Mouse (Mus musculus) forebrain, embryonic 10.5 days (tissue): ENCODE data around the gene Prex1. TPM values are rescaled to one million over a fixed set of nuclear protein-coding genes. Genes with fewer than 3 reads are reported as not detected.
A peak's percentile ranks its signal among the peaks of the same experiment; 100 is the strongest.

Experiments
- DNase-seq: peaks from one replicate; pipeline ENCODE4 v3.0.0-alpha.2; 2017; ENCODE audit warnings: low spot score; ENCODE audit errors: extremely low spot score
- H3K27ac ChIP-seq: fragments of 300-500 bp; sonication (generic); 2 replicates; pipeline ENCODE4 v1.5.1; 2016; ENCODE audit warnings: mild to moderate bottlenecking
- H3K27me3 ChIP-seq: fragments of 300-500 bp; sonication (generic); 2 replicates; pipeline ENCODE4 v1.6.1; 2016; ENCODE audit warnings: mild to moderate bottlenecking; ENCODE audit not compliant: poor library complexity, severe bottlenecking
- H3K36me3 ChIP-seq: fragments of 300-500 bp; sonication (generic); replicated peaks from 2 replicates; pipeline ENCODE4 v1.6.1; 2016; ENCODE audit warnings: mild to moderate bottlenecking, moderate library complexity
- H3K4me1 ChIP-seq: fragments of 300-500 bp; sonication (generic); 2 replicates; pipeline ENCODE4 v1.6.1; 2016
- H3K4me3 ChIP-seq: fragments of 300-500 bp; sonication (generic); 2 replicates; pipeline ENCODE4 v1.5.1; 2016; ENCODE audit warnings: mild to moderate bottlenecking, moderate library complexity
- H3K9me3 ChIP-seq: fragments of 300-500 bp; sonication (generic); 2 replicates; pipeline ENCODE4 v1.6.1; 2016; ENCODE audit warnings: mild to moderate bottlenecking, moderate library complexity
- WGBS: fragments of 180-500 bp; shearing (Covaris S2); methylation state at CpG from one replicate; pipeline ENCODE4 v1.1.7; 2016; 5-methylcytosine and 5-hydroxymethylcytosine counted together
- polyA plus RNA-seq: library from polyadenylated mRNA; unstranded; fragments of >200 nt; fragmentation: Nextera tagmentation; extraction: Ambion mirVana; gene quantifications from 2 replicates; pipeline ENCODE4 v1.2.1, GENCODE M21; 2016

Prex1 gene
- polyA plus RNA-seq, 1 experiment from 2014 or later, result 24.3 TPM

DNA sequence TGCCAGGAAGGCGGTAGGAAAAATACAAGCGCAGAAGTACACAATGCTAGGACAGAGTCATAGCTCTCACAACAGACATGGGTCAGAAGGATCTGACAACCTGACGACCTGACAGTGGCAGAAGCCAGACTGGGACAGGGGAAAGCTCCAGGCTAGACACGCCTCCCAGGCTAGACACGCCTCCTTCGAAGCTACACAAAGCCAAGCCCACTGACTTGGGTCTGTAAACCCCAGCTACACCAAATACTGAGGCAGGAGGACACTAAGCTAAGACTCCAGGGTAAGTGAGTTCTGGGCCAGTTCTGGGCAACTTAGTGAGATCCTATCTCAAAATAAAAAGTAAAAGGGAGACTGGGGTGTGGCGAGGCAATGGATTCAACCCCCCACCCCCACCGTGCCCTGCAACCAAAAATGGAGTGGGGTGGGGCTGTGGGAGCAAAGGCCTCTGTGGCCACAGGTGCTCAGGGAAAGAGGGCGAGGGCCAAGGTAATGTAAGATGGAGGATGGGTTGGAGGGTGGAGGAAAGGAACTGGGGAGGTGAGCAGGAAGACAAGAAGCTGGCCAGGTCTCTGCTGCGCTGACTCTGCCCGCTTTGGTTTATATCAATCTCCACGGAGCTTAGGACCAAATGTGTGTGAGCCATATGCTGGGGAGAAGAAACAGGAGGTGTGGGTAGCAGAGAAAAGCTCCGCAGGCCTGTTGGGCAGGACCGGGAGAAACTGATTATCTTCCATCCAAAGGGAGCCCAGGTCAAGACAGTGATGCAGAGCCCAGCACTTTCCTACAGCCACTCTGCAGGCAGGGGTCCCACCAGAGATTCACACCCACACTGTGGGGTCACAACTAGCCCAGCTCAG lies 37.8 kb downstream of the Prex1 start:
- H3K27ac ChIP-seq, result peak overlapping the region; percentile 81

DNA sequence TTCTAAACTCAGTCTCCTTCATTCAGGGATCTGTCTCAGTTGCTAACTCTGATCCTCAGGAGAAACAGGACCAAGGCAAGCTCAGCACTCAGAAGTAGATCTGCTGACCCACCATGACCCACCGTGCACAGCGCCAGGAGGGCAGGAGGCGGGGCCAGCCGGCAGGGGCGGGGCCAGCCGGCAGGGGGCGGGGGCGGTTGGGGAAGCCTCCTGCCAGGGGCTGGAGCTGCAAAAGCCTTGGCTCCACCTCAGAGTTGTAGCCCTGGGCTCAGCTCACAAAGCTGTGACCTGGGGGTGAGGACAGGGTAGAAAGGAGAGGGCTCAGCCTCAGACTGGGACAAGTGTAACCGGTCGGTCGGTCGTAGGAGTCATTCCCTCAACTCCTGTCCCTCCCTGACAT lies 38.9 kb downstream of the Prex1 start:
- Histone ChIP-seq H3K9me3 (no peaks in the 10 kb centered on the region), H3K4me3 (0 out of 2 replicates have a peak overlapping the region, but pooled peaks have one; percentile 7), H3K27me3 (no peaks in the 10 kb centered on the region), H3K36me3 (0 out of 2 replicates have a peak, but pooled peaks cover 5% of the 10 kb centered on the region), H3K4me1 (peaks cover 99% of the 10 kb centered on the region), H3K27ac (peak overlapping the region; percentile 81)
- 7% methylated on average over 12 of the region's 12 CpGs for WGBS
- DNase-seq, result no peak

More for the DNA sequence above, 37.8 kb downstream of the Prex1 start:
- Histone ChIP-seq H3K9me3 (no peaks in the 10 kb centered on the region), H3K36me3 (0 out of 2 replicates have a peak, but pooled peaks cover 5% of the 10 kb centered on the region), H3K27me3 (no peaks in the 10 kb centered on the region), H3K4me3 (peak overlapping the region; percentile 17; the same call in 1 of the 2 replicates), H3K4me1 (peaks cover 99% of the 10 kb centered on the region)
- DNase-seq, result no peak
- WGBS, result 42% methylated on average over 14 of the region's 14 CpGs

DNA sequence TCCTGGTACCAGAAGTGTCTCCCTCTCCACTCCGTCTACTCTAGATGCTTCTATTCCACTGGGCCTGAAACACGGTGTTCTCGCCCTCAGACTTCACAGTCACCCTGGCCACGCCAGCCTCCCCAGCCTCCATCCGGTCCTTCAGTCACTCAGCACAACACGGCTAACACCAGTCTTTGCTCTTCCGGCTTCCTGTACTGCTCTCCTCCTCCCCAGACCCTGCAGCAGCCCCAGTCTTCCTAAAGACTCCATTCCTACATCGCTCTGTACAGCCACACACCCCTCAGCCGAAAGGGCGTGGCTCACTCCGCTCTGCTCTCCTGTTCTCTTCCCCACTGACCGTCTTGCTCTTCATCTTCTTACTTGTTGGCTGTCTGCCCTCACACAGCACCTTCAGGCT lies 39.7 kb downstream of the Prex1 start:
- Histone ChIP-seq H3K4me3 (no peak overlapping the region), H3K27ac (peak overlapping the region; percentile 45; the same call in 1 of the 2 replicates), H3K27me3 (no peaks in the 10 kb centered on the region), H3K36me3 (0 out of 2 replicates have a peak, but pooled peaks cover 5% of the 10 kb centered on the region), H3K4me1 (peaks cover 99% of the 10 kb centered on the region), H3K9me3 (no peaks in the 10 kb centered on the region)
- DNase-seq, result no peak
- WGBS, result 86% methylated on average over 12 of the region's 12 CpGs

DNA sequence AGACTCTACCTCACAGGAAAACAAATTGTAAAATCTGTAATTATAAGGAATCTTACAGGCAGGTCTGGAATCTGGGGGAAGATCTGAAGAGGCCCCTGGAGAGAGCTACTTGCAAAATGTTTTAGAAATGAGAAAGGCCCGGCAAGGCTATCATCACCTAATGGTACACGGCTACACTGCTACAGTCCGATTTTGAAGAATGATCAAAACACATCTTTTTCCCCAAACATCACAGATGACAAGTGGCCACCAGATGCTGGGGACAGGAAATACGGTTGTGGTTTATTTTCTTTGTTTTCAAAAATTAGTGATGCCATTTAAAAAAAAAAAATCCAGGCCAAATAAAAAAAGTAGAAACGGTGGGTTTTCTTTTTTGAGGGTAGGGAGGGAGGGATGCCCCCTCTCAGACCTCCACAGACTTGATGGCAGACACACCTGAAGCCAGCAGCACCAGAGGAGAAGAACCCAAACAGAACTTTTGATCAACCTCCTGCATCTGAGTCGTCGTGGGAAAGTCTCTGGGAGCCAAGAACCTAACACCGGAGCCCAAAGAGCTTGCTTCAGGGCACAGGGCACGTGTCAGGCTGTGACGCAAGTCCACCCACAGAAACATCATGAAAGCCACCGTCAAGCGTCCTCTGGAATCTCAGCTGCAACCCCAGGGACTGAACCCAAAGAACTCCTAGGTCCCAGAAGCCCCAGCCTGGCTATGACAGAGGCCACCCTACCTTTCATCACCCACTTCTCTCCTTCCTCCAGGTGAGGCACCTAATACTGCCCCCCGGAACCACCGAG lies 41.3 kb downstream of the Prex1 start:
- H3K36me3 ChIP-seq, result 0 out of 2 replicates have a peak, but pooled peaks cover 5% of the 10 kb centered on the region
- WGBS, result 90% methylated on average over 14 of the region's 14 CpGs

DNA sequence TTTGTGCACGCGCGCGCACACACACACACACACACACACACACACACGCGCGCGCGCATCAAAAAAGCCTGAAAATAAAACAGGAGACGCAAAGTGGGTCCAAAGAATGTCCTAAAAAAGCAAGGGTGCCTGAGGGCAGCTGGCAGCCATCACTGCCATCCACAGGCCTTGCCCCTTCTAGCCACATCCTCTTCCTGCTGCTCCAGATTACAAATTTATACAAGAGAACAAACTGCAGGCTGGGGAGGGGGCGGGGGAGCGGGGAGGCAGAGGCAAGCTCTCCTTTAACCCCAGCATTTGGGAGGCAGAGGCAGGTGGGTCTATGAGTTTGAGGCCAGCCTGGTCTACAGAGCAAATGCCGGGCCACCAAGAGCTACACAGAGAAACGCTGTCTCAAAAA lies 42.0 kb downstream of the Prex1 start:
- Histone ChIP-seq H3K9me3 (no peaks in the 10 kb centered on the region), H3K36me3 (0 out of 2 replicates have a peak, but pooled peaks cover 5% of the 10 kb centered on the region), H3K4me3 (no peak overlapping the region), H3K27me3 (no peaks in the 10 kb centered on the region), H3K4me1 (peaks cover 99% of the 10 kb centered on the region), H3K27ac (peak overlapping the region; percentile 67)
- DNase-seq, result no peak
- 89% methylated on average over 14 of the region's 14 CpGs for WGBS

More for the DNA sequence above, 41.3 kb downstream of the Prex1 start:
- H3K27ac ChIP-seq, result peak overlapping the region; percentile 67
- H3K9me3 ChIP-seq, result no peaks in the 10 kb centered on the region
- no peak overlapping the region for H3K4me3 ChIP-seq
- H3K27me3 ChIP-seq, result no peaks in the 10 kb centered on the region
- H3K4me1 ChIP-seq, result peaks cover 99% of the 10 kb centered on the region
- no peak for DNase-seq

DNA sequence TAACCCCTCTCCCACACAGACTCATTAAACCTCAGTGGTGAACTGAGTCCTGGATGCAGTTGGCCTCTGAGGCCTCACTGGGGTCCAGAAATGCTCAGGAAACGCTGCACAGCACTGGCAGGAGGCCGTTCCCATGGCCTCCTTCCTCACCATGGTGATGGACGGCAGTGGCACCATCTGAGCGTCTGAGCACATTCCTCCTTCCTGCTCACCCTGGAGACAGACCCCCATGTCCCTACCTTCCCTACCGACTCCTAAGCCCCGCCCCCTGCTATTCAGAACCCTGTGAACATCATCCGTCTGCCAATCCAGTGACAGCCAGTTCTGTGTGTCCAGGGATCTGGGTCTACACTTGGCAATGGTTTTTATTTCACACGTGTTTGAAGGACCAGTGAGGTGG lies 42.6 kb downstream of the Prex1 start:
- Histone ChIP-seq H3K36me3 (0 out of 2 replicates have a peak, but pooled peaks cover 5% of the 10 kb centered on the region), H3K4me1 (peaks cover 97% of the 10 kb centered on the region), H3K9me3 (no peaks in the 10 kb centered on the region), H3K4me3 (no peak overlapping the region; the same call in 1 of the 2 replicates), H3K27me3 (no peaks in the 10 kb centered on the region), H3K27ac (peak overlapping the region; percentile 67)
- 18% methylated on average over 8 of the region's 8 CpGs for WGBS
- peak; percentile 58 for DNase-seq

DNA sequence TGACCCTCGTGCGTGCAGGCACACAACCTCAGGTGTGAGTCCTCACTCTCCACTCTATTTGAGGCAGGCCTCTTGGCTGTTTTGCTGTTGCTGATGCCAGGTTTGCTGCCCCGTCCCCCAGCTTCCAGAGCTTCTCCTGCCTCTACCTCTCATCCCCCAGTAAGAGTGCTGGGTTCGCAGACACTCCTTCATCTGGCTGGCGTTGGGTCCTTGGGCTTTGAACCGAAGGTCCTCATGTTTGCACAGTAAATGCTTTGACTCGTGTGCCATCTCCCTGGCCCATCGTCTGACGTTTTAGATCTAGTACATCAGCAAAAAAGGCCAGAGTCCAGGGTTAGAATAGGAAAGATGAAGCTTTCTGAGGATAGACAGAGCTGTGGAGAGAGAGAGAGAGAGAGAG lies 43.7 kb downstream of the Prex1 start:
- H3K27me3 ChIP-seq, result no peaks in the 10 kb centered on the region
- H3K4me3 ChIP-seq, result no peak overlapping the region
- peaks cover 94% of the 10 kb centered on the region for H3K4me1 ChIP-seq
- no peak for DNase-seq
- H3K27ac ChIP-seq, result peak overlapping the region; percentile 67
- WGBS, result 86% methylated on average over 9 of the region's 9 CpGs
- no peaks in the 10 kb centered on the region for H3K9me3 ChIP-seq
- H3K36me3 ChIP-seq, result 0 out of 2 replicates have a peak, but pooled peaks cover 5% of the 10 kb centered on the region

DNA sequence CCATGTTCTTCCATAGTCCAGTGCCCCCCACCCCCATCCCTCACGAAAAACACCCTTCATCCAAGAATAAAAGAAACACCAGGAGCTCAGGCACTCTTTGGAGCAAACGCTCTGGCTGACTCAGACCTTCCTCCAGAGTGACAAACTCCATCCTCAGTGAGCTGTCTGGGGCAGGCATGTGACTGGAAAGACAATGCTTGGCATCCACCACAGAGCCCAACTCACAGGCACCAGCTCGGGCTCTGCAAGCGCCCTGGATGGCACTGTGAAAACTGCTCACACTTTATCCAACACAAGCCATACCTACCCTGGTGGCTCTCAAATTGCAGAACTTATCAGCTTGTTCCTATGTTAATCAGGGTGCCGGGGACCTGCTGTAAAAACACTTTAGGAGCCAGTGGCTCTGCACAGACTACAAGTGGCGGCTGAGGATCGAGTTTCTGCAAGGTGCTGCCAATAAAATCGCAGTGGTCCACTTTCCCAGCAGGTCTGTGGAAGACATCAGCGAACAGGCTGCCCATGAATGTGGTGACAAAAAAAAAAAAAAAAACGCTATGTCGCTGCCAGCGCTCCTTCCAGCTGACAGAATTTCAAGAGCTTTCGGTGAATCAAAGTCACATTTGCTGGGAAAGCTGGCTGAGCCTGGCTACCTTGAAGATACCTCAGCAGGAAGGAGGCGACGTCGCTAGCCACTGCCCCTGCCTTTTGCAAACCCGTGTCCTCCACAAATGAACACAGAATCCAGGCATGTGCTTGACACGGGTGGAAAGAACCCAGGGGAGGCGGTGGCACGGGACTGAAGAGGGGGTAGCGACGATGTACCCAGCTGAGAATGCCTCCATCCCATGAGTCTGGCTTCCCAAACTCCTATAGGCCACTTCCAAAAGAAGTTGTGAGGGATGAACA lies 45.6 kb downstream of the Prex1 start:
- no peaks in the 10 kb centered on the region for H3K9me3 ChIP-seq
- H3K27me3 ChIP-seq, result no peaks in the 10 kb centered on the region
- H3K4me1 ChIP-seq, result peaks cover 95% of the 10 kb centered on the region
- H3K27ac ChIP-seq, result peak overlapping the region; percentile 72
- H3K36me3 ChIP-seq, result 0 out of 2 replicates have a peak, but pooled peaks cover 2% of the 10 kb centered on the region
- H3K4me3 ChIP-seq, result no peak overlapping the region
- no peak for DNase-seq
- 50% methylated on average over 22 of the region's 22 CpGs for WGBS

DNA sequence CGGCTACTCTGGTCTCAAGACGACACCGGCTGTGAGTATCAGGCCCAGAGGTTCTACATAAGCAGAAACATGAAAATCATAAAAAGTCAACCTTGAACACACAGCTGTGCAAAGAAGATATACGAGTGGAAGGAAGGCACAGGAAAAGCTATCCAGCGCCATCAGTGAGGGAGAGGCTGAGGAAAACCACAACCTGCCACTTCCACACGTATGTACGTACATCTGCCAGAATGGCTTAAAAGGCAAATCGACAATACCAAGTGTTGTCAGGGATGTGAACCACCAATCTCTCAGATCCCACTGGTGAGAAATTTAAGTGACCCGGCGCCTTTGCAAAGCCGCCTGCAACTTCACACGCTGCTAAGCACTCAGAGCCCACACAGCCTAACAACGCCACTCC lies 47.5 kb downstream of the Prex1 start:
- H3K27ac ChIP-seq, result peak overlapping the region; percentile 27
- DNase-seq, result no peak

DNA sequence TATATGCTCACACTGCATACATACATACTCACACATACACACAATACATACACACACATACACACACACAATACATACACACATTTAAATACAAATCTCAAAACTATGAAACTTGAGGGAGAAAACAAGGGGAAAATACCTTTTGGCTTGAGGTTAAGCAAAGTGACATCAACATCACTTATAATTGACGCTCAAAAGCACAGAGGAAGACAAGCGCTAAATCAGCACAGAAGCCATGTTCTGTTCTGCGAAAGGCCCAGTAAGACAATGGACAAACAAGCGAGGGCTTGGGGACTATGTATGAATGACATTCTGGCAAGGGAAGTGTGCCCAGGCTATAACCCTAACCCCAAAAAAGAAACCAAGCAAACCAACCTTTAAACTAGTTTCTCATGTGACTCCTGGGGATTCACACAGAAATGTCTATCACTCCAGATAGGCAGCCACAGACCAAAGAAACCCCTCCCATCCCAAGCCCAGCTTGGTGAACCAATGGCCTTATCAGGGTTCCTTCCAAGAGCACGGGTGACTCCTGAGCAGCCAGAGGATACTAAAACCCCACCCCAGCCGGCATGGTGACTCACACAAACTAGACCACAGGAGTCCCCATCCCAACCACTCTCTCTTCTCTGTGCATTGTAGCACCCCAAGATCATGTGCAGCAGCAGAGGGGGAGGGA lies 48.2 kb downstream of the Prex1 start:
- H3K27ac ChIP-seq, result peak overlapping the region; percentile 27
- no peak for DNase-seq
- peaks cover 88% of the 10 kb centered on the region for H3K4me1 ChIP-seq
- no peaks in the 10 kb centered on the region for H3K27me3 ChIP-seq
- H3K9me3 ChIP-seq, result no peaks in the 10 kb centered on the region
- H3K36me3 ChIP-seq, result no peaks in the 10 kb centered on the region
- H3K4me3 ChIP-seq, result no peak overlapping the region
- WGBS, result 89% methylated on average over 6 of the region's 6 CpGs

More for the DNA sequence above, 47.5 kb downstream of the Prex1 start:
- Histone ChIP-seq H3K4me3 (no peak overlapping the region), H3K27me3 (no peaks in the 10 kb centered on the region), H3K4me1 (peaks cover 94% of the 10 kb centered on the region), H3K9me3 (no peaks in the 10 kb centered on the region), H3K36me3 (no peaks in the 10 kb centered on the region)
- 93% methylated on average over 13 of the region's 13 CpGs for WGBS

DNA sequence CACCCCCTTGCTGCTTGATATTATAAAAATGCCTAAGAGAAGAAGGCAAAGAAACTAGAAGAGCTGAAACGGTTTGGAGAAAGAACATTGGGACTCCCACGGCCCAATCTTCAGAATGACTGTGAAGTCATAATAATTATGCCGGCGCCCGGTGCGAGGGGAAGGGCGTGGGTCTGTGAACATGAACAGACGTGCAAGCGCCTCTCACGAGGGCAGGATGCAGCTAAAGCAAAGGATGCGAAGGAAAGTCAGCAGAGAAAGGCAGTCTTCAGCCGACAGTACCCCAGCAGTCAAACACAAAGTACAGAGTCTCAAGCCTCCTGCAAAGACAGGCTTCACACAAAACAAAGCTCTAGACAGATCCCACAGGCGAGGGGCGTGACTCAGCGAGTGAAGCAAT lies 49.1 kb downstream of the Prex1 start:
- no peak for DNase-seq
- Histone ChIP-seq H3K27ac (peak overlapping the region; percentile 86), H3K4me1 (peaks cover 79% of the 10 kb centered on the region), H3K4me3 (no peak overlapping the region), H3K27me3 (no peaks in the 10 kb centered on the region), H3K9me3 (no peaks in the 10 kb centered on the region), H3K36me3 (no peaks in the 10 kb centered on the region)
- WGBS, result 87% methylated on average over 15 of the region's 15 CpGs
